In genomic region chr12:33045533-33046361, GRCm38 (mm10) we compare ENCODE assay signal across 8 mouse cellular contexts. TPM values are rescaled to one million over a fixed set of nuclear protein-coding genes. Genes with fewer than 3 reads are reported as not detected.
A peak's percentile ranks its signal among the peaks of the same experiment; 100 is the strongest.
DNase-seq lines count a peak whose midpoint lies in the region; ATAC-seq lines count a peak whose summit lies in the region.
"Had no signal": no experiment of that assay in that cellular context is flagged by ENCODE, and none has a peak within 500 bp of the region (broad histone marks: within the 10 kb centered on the region; RNA-seq: fewer than 3 reads in every experiment).

No protein-coding gene starts in this region.

- ATAC-seq in heart, embryonic 15.5 days (replicated peaks; ENCODE audit: insufficient number of reproducible peaks, insufficient read depth, low FRiP score, low read depth): no peak
- no peak for ATAC-seq in kidney, embryonic 16.5 days (ENCODE audit: low FRiP score, low TSS enrichment)
- no peak for ATAC-seq in erythroid progenitor cell, adult 5-6 weeks (replicated peaks; ENCODE audit: low FRiP score, poor library complexity, severe bottlenecking)

- WGBS in heart, embryonic 15.5 days: 46% methylated on average over 16 of the region's 16 CpGs
- WGBS in kidney, embryonic 16.5 days: 53% methylated on average over 16 of the region's 16 CpGs

- H3K4me2 ChIP-seq in heart, embryonic 15.5 days: peak overlapping the region; percentile 45
- H3K4me2 ChIP-seq in kidney, embryonic 16.5 days (replicated peaks; ENCODE audit: low read depth, low read length): no peak overlapping the region

- DNase-seq in 416B (ENCODE audit: low read depth): peak; percentile 68
- peak; percentile 42 for DNase-seq in MEL-GATA-1-ER (ENCODE audit: extremely low read depth, low read depth)
- DNase-seq in lung, postnatal 4 days: peak; percentile 45 to 49
- no peak for DNase-seq in kidney, postnatal 25 days

- peaks cover 9% of the 10 kb centered on the region for H3K4me1 ChIP-seq in heart, embryonic 15.5 days (replicated peaks)
- no peaks in the 10 kb centered on the region for H3K4me1 ChIP-seq in kidney, embryonic 16.5 days (ENCODE audit: insufficient read depth, low read length)

- H3K36me3 ChIP-seq in heart, embryonic 15.5 days: no peaks in the 10 kb centered on the region
- no peaks in the 10 kb centered on the region for H3K36me3 ChIP-seq in kidney, embryonic 16.5 days (ENCODE audit: insufficient read depth, low read length)

- no peak overlapping the region for H3K4me3 ChIP-seq in heart, embryonic 15.5 days
- H3K4me3 ChIP-seq in kidney, embryonic 16.5 days (ENCODE audit: low read length): no peak overlapping the region

- no peaks in the 10 kb centered on the region for H3K9me3 ChIP-seq in heart, embryonic 15.5 days (replicated peaks)
- H3K9me3 ChIP-seq in kidney, embryonic 16.5 days (ENCODE audit: low read length): no peaks in the 10 kb centered on the region

- H3K9ac ChIP-seq in heart, embryonic 15.5 days: 0 out of 2 replicates have a peak overlapping the region, but pooled peaks have one; percentile 28
- H3K9ac ChIP-seq in kidney, embryonic 16.5 days (replicated peaks; ENCODE audit: low read length): no peak overlapping the region

- no peak overlapping the region for H3K27ac ChIP-seq in heart, embryonic 15.5 days
- no peak overlapping the region for H3K27ac ChIP-seq in kidney, embryonic 16.5 days (ENCODE audit: low read length)

- H3K27me3 ChIP-seq in heart, embryonic 15.5 days: no peaks in the 10 kb centered on the region
- H3K27me3 ChIP-seq in kidney, embryonic 16.5 days (ENCODE audit: insufficient read depth, low read length): no peaks in the 10 kb centered on the region; the same call in 1 of the 2 replicates

RNA-seq across cellular contexts. Expression of gene Cdhr3, which starts 46.9 kb away (rescaled TPM):
- polyA plus RNA-seq in heart, embryonic 15.5 days (2015; fragmentation: Nextera tagmentation; extraction: Ambion mirVana): 0.25 and 0.37 TPM in 2 replicates
- polyA plus RNA-seq in kidney, embryonic 16.5 days (2015; fragmentation: Nextera tagmentation; extraction: Ambion mirVana): 0.05 TPM in 1 of 2 replicates, not detected in the other
- total RNA-seq in erythroid progenitor cell, adult 5-6 weeks (2015; ENCODE audit: low replicate concordance): not detected in 2 replicates
- total RNA-seq in erythroid progenitor cell, adult 5-6 weeks (2017; ENCODE audit: low replicate concordance): not detected in 2 replicates
- total RNA-seq: adrenal gland, adult 18-20 months had no signal

Comparison
In these comparisons a context has a peak if more than half of its experiments do, and no peak if none do; other contexts are left out.
1. DNase-seq: peak in 416B (single experiment), MEL-GATA-1-ER (single experiment) and lung, postnatal 4 days (2 of 2); none in kidney, postnatal 25 days (0 of 2).